Mouse (Mus musculus): Measurements from ENCODE around the gene Rad54l2. TPM values are rescaled to one million over a fixed set of nuclear protein-coding genes. Genes with fewer than 3 reads are reported as not detected.

Gene Rad54l2
- total RNA-seq, 2 experiments from 2014 or later = 29.5 to 31.2 TPM

- intact Hi-C loops (cut with DNase I) = loop anchor here (10.0 kb wide), 1 partner anchor 49 kb away; no protein-coding TSS in a partner anchor
- no peak for DNase-seq
Observed at GRCm38 (mm10) chr9:106755776-106756175, 33.2 kb downstream of the Rad54l2 start.

DNA sequence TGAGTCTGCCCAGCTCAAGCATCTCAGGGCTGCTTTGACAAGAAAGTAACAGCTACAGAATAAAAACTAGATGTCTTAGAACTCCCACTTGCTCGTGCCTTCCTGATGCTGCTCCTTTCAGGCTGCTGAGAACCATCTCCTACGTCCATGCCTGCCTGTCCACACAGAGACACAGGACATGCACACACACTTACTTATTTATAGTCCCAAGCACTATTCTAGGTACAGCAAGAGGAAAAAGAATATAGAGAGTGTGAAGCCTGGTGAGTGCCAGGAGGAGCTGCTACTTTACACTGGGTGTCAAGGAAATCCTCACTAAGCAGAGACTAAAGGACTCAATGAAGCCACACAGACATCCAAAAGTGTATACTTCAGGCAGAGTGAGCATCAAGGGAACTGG lies 34.7 kb downstream of the Rad54l2 start:
- intact Hi-C loops (cut with DNase I) = loop anchor here (10.0 kb wide), 1 partner anchor 50 kb away; no protein-coding TSS in a partner anchor
- DNase-seq = no peak

DNA sequence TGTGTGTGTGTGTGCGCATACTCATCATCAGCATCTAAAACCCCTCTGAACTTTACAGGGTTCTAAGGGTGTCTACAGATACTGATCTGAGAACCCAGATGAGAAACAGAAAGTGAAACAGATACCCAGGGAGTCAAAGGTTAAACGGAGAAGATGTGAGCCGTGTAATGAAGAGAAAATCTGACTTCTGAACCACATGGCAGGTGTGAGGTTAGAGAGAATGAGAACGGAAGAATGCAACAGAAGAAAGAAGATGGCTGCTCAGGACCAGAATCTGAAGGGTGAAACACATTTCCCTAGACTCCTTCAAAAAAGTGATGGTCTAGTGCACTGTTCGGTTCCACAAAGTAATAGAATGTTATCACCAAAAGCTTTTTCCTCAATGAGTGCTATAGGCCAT lies 36.9 kb downstream of the Rad54l2 start:
- intact Hi-C loops (cut with DNase I) = loop anchor here (10.0 kb wide), 1 partner anchor 53 kb away; no protein-coding TSS in a partner anchor
- DNase-seq = no peak

DNA sequence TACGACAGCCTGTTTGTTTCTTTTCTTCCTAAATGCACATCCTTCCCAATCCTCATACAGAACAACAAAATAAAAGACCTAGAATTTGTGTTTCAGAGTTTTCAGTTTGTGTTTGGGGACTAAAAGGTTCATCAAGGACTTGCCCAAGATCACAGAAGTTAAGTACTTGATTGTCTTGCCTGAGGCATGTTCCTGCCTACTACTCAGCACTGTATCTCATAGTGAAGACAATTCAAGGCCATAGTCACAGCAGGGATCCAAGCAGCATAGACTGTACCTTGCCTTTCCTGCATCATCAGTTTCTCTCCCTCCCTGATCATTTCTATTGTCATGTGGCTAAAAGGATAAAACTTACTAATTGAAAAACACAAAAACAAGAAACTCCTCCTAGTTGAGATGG lies 49.0 kb downstream of the Rad54l2 start:
- DNase-seq = no peak
- intact Hi-C loops (cut with DNase I) = no loop called here

DNA sequence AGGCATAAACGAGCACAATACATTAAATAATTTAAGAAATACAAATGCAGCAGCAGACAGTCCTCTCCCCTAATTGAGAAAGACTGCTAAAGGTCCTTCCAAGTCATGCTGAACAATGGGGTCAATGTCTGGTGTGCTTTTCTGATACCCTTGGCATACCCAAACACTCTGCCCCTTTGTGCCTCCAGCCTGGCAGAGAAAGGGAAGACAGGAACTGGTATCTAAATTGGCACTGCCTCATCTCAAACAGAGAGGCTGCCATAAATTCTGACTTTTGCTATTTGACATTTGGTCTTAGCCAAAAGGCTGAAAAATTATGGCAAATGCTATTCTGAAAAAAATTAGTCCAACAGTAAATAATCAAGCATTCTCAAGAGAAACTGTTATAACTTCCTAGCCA lies 49.9 kb downstream of the Rad54l2 start:
- no peak for DNase-seq
- intact Hi-C loops (cut with DNase I) = no loop called here

GRCm38 (mm10) chr9:106738199-106738985 lies 50.6 kb downstream of the Rad54l2 start:
- no peak for DNase-seq
- intact Hi-C loops (cut with DNase I) = no loop called here

DNA sequence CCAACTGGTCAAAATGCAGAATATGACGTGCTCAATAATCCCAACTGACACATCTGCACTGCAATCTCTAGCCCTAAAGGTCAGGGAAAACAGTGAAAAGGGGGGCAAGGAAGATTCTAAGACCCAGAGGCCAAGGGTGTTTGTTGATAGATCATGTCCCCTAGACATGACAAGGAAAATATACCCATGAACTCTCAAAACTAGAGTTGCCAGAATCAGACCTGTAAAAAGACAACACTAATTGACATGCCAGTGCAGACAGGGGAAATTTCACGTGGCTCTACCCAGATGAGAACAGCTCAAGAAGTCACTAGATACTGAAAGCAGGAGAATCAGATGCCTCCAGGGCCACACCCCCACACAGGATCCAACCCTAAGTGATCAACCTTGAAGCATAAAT lies 55.3 kb downstream of the Rad54l2 start:
- intact Hi-C loops (cut with DNase I) = no loop called here
- no peak for DNase-seq

GRCm38 (mm10) chr9:106729416-106729815 lies 59.6 kb downstream of the Rad54l2 start:
- intact Hi-C loops (cut with DNase I) = no loop called here
- DNase-seq = no peak

DNA sequence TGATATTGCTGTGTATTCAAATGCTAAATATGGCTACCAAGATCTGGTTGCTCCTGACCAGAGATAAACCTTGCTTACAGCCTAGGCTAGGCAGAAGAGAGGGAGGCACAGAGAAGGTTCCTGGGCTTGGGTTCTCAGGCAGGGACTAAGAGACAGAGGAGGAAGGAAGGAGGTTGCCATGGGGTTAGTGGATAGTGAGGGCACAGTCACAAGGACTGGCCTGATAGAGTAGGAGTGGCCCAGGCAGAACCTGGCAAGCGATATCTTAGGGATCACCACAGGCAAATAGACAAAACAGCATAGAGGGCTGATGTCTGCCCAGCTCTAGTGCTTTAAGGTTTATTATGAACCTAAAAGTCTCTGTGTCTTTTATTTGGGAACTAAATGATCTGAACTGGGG lies 62.1 kb downstream of the Rad54l2 start:
- no peak for DNase-seq
- intact Hi-C loops (cut with DNase I) = no loop called here

- DNase-seq = no peak
- intact Hi-C loops (cut with DNase I) = no loop called here
Observed at GRCm38 (mm10) chr9:106725435-106725834, 63.6 kb downstream of the Rad54l2 start.

- no peak for DNase-seq
- intact Hi-C loops (cut with DNase I) = no loop called here
Observed at GRCm38 (mm10) chr9:106724864-106725263, 64.1 kb downstream of the Rad54l2 start.

GRCm38 (mm10) chr9:106716729-106717128 lies 72.3 kb downstream of the Rad54l2 start:
- DNase-seq = no peak
- intact Hi-C loops (cut with DNase I) = no loop called here

DNA sequence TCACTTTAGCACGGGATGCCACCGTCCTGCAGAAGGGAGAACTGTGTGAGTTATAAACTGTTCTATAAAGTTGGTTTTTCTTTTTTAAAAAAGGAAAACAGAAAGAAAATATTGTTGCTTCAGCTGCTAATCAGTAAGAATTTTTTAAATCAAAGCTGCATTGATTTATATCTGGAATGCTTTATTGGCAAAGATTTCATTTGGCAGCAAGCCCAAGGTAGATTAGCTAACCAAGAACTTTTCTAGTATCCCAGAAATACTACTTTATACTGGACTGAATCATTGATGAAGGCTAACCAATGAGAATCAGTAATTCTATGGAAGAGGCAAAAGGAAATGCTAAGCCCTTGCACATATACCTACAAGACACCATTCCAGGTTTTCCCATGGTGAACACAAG lies 72.8 kb downstream of the Rad54l2 start:
- intact Hi-C loops (cut with DNase I) = no loop called here
- DNase-seq = no peak

GRCm38 (mm10) chr9:106712470-106712869 lies 76.5 kb downstream of the Rad54l2 start:
- intact Hi-C loops (cut with DNase I) = no loop called here
- no peak for DNase-seq

DNA sequence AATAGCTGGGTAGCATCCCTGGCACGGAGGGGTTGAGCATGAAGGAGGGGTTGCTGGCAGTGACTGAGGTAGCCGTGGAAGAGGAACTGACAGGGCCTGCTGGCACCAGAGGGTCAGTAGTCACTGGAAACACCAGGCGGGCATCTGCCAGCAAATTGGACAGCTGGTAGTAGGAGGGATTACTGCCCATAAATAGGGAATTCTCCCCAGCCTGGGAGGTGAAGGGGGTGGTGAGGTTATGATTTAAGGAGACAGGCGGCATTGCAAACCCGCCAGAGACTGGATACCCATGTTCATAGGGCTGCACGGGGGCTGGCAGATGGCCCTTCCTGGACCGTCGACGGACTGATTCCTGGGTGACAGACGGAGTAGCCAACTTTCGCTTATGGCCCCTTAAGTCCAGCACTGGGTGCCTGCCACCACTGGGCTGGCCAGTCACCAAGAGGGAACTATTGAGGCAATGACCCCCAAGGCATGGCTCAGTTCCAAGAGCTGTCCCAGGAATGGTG lies 96.0 kb downstream of the Rad54l2 start:
- DNase-seq = peak; percentile 89
- intact Hi-C loops (cut with DNase I) = no loop called here

DNA sequence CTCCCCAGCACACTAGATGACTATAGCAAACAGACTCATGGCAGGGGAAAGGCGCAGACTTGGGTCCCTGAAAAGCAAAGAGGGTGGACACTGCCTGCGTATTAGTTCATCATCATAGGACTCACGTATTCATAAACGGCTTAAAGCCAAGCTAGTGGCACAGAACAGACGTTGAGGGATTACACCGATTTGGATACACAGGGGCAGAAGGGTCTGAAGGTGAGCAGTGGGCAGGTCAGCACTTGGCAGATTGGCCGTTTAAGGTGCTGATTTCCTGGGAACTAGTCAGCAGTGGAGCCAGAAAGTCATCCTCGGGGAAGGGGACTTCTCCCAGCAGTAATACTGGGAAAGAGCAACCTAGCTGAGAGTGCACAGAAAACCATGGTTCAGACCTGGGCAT lies 100.2 kb downstream of the Rad54l2 start:
- no peak for DNase-seq
- intact Hi-C loops (cut with DNase I) = no loop called here

- intact Hi-C loops (cut with DNase I) = no loop called here
- DNase-seq = peak; percentile 80
Observed at GRCm38 (mm10) chr9:106686983-106687650, 101.9 kb downstream of the Rad54l2 start.

DNA sequence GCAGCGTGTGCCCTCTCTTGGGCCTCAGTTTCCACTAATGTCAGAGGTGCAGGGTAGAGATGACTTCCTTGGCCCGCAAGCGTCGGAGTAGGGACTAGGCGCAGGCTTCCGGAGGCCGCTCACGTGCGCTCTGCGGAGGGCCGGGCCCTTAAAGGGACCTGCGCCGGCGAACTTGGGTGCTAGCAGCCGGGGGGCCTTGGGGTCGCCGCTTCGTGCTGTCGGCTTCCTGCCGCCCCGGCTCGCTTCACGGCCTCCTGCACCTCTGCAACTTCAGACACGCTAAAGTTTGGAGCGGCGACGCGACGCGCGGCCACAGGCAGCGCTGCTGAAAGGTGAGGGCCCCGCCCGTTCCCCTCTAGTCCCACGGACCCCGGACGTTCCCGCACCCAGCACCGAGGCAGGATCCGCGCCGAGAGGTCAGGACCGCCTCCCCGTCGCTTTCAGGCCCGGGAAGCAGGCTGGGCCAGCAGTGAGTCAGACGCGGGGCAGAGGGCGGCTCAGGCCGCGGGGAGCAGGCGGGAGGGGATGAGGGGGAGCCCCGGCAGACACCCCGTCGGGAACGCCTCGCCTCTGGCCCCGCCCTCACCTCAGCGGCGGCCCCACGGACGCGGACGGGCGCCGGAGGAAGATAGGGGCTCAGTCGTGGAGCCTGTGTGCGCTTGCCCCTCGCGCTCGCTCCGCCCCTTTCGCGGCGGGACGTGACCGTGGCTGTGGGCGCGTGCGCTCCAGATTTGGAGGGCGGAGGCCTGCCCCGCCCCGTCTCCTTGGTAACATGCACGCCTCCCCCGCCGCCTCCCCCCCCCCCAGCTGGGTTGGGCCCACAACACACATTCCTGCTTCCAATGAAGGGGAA lies 103.5 kb downstream of the Rad54l2 start, which contains the start of gene Tex264:
Gene Tex264, minus strand, starts transcription at position 679 of the 853 bp plus-strand sequence.
- intact Hi-C loops (cut with DNase I) = no loop called here
- DNase-seq = peak; percentile 79

DNA sequence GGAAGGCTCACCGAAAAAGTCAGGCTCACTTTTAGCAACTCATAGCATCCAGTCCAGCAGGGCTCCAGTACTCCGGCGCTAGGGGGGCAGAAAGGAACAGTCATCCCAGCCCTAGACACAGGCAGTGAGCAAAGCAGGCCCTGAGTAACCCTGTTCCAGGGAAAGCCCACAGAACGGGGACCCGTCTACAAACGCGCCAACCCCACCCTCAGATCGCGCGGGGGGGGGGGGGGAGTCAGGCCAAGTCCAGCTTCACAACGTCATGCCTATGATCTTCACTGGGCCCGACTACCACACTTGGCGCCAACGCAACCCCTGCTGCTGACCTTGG lies 104.1 kb downstream of the Rad54l2 start:
- DNase-seq = no peak
- intact Hi-C loops (cut with DNase I) = no loop called here

GRCm38 (mm10) chr9:106684093-106684872 lies 104.7 kb downstream of the Rad54l2 start:
- no peak for DNase-seq
- intact Hi-C loops (cut with DNase I) = no loop called here

All from left cerebral cortex, postnatal 4 days (tissue).